Mouse (Mus musculus) ZHBTc4 (cell line): ENCODE data around the gene Rtp3.

Experiments used
- DNase-seq: peaks from one replicate; pipeline ENCODE4 v3.0.0-alpha.2; 2011; ENCODE audit warnings: low read depth, low spot score

Rtp3 gene

DNA sequence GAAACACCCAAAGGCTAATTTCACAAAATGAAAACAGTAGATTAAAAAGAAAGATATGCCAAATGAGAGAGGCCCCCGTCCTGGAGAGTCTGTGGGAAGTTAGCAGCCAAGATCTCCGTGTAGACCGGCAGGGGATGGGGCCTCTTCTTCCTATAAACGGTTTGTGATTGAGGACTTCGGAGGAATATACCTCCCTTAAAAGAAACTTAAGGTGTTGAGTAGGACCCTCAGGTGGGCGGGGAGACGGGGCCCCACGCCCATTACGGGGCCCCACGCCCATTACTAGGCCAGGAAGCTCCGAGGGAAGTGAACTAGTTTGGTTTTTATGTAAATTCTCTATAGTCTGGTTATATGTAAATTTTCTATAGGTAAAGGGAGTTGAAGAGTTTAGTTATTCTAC, 44.5 kb downstream of the Rtp3 start, which contains the start of gene Tdgf1:
Gene Tdgf1, minus strand, starts transcription at position 233 of the 400 bp plus-strand sequence.
- DNase-seq: peak; percentile 90

DNA sequence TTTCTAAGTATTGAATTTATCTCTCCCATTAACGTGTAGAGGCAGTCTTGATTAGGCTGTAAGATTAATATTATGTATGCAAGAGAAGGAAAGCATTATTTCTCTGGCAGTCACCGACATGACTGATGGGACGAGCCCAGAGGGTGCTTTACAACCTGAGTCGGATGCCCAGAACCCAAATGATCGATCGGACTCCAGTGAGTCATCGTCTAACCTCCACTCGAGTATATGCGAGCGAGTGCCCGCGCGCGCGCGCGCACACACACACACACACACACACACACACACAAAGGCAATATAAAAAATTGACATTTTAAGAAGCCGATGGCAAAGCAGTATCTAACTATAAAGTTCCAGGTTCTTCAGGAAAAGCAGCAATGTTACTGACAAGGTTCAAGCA, 45.0 kb downstream of the Rtp3 start:
- DNase-seq: peak; percentile 57

DNA sequence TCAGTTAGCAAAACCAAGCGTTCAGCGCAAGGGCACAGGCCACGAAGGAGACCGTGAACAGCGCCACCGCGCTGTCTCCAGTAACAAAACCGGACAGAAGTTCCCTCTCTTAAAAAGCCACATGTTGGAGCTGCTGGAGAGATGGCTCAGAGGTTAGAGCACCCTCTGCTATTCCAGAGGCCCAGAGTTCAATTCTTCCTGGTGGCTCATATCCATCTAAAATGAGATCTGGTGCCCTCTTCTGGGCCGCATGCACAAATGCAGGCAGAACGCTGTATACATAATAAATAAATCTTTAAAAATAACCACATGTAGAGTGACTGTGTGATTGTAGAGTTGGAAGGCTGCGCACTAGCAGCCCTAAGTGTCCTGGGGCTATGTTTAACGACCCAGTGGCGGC, 46.1 kb downstream of the Rtp3 start:
- peak; percentile 82 for DNase-seq

DNA sequence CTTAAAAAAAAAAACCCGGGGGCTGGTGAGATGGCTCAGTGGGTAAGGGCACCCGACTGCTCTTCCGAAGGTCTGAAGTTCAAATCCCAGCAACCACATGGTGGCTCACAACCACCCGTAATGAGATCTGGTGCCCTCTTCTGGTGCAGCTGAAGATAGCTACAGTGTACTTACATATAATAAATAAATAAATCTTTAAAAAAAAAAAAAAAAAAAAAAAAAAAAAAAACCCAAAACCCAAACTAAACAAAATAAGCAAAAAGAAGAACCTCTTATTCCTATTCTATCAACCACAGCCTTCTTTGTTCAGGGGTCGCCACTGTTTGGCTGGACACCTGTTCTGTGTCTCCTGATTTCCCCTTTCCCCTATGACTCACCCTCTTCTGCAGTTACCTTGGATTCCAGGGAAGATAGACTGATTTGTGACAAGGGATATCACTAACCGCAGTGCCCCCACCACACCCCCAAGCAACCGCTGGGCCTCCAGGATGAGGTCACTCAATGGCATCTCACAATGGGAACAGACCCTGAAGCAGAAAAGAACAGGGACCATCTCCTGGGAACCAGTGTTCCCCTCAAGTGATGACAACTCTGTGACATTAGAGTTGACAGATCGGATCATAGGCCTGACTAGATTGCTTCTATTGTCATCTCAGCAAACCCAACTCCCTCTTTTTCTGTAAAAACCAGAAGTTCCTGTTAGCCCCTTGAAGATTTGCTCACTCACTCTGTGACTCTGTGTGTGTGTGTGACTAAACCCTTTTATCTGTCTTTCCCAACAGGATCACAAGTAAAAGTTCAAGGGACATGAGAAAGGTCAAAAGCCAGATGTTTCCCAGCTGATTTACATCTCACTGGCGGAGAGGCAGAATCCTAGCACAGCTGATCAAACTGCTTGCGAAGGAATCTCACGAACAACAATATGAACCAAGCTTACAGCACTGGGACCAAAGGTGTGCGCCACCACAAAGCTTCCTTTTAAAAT, 52.6 kb downstream of the Rtp3 start:
- DNase-seq: no peak

DNA sequence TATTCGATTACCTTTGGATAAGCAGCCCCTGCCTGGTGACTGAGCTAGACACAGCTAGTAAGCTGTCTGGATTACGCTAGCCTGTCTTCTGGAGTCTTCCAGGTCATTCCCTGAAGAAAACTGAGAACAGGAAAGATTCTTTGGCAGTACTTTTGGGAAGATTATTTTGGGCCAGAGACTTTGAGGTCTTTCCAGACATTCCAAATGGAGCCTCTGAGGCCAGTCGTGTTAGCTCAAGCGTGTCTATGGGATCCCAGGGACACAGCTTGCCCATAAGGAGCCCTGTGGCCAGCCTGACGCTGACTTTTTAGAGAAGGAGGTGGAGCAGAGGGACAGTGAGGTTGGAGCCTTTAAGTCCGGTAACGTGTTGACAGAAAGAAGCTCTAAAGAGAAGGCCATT, 54.4 kb downstream of the Rtp3 start:
- no peak for DNase-seq
